Mouse (Mus musculus): ENCODE data around the gene Arl15. TPM values are rescaled to one million over a fixed set of nuclear protein-coding genes. Genes with fewer than 3 reads are reported as not detected.

The Arl15 gene
- polyA plus RNA-seq, 1 experiment from 2014 or later, result 4.9 TPM

DNA sequence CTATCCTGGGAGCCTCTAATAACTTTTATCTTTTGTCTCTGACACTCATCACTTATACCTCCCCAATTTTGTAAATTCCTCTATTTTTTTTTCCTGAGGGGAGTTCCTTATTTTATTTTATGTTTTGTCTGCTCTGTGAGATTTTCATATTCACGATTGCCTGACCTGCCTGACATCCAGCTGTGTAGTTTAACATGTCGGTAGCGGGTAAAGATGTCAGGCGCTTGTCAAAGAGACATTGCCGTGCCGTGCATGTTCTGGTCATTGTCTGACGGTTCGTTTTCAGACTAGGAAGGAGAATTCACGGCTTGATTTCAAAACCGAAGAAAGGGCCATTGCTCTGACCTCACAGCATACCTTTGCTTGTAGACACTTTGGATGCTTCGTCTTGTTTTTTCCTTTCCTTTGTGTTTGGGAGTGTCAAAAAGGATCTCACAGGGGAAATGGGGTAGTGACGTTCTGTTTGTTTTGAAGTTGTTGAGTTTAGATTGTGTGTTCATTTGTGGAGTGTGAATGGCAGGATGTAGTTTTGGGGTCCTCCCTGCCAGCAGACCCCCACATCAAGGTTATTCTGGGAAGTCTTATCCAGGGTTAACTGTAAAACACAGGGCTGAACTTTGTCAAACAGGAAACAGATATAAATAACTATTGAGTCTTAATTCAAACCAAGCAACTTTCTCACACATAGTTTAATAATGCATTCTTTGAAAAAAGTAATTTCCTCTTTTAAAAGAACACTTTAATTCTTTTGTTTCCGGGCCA is 60.4 kb downstream of the Arl15 start:
- no peaks in the 10 kb centered on the region for H3K9me3 ChIP-seq (ENCODE audit: control insufficient read depth)
- no peak for ATAC-seq
- no peaks in the 10 kb centered on the region for H3K36me3 ChIP-seq (ENCODE audit: control insufficient read depth, insufficient read depth)
- H3K27ac ChIP-seq (ENCODE audit: low read depth, low read length), result no peak overlapping the region
- H3K4me2 ChIP-seq (replicated peaks; ENCODE audit: low read depth), result no peak overlapping the region
- 74% methylated on average over 13 of the region's 13 CpGs for WGBS
- no peak overlapping the region for H3K4me3 ChIP-seq (ENCODE audit: low read depth, low read length)
- H3K9ac ChIP-seq (ENCODE audit: low read depth, low read length), result no peak overlapping the region
- no peak for TF ChIP-seq CTCF (IDR thresholded peaks at IDR 0.05; ENCODE audit: low read depth)
- no peaks in the 10 kb centered on the region for H3K4me1 ChIP-seq (replicated peaks; ENCODE audit: control insufficient read depth, insufficient read depth, low read length)
- H3K27me3 ChIP-seq (replicated peaks; ENCODE audit: control insufficient read depth, insufficient read depth, low read length), result no peaks in the 10 kb centered on the region

DNA sequence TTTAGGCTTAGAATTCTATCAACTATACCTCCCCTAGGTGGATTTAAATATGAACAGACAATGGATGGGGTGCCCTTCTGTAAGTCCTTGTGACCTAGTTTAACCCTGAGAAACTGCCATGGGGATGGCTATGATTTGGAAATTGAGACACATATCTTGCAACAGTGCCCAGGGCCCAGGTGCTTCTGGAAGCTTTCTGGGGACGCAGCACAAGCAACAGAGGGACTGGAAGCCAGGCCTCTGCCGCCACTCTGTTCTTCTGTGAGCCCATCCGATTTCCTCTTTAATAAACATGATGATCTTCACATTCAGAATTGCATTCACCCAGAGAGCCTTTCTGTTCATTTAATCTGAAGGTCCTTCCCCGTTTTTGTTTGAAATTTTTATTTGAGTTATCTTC is 62.6 kb downstream of the Arl15 start:
- 78% methylated on average over 4 of the region's 4 CpGs for WGBS
- ATAC-seq, result no peak

DNA sequence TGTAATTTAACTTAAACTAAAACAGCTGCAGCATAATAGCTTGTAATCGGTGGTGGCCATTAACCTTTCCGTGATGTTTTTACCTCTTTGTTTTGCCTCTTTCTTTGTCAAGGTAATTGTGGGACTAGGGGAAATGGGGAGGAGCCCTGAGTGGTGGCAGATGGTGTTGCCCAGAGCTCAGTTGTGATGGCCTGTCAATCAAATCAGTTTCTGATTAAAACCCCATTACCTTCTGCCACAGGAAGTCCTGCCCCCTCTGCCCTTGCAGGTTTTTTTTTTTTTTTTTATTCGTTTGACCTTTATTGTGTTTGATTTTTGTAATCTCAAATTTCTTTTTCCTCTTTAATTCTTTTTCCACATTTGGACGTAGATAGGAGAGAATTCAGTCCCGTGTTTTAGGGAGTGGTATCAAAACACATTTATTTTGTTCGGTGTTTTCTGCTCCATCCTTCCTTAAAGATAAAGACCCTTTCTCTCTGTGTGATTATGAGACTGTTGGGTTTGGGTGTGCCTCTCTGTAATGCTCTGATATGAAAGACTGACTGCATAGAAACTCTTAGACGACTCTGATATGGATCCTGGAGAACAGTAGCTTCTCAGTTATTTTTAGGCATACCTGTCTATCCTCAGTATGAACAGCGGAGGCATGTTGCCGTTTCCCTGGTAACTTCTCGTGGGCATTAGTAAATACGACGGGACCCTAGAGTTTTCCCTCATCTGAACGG is 64.5 kb downstream of the Arl15 start:
- no peak overlapping the region for H3K9ac ChIP-seq (ENCODE audit: low read depth, low read length)
- H3K36me3 ChIP-seq (ENCODE audit: control insufficient read depth, insufficient read depth), result no peaks in the 10 kb centered on the region
- TF ChIP-seq CTCF (IDR thresholded peaks at IDR 0.05; ENCODE audit: low read depth), result no peak
- ATAC-seq, result no peak
- no peaks in the 10 kb centered on the region for H3K27me3 ChIP-seq (replicated peaks; ENCODE audit: control insufficient read depth, insufficient read depth, low read length)
- H3K4me3 ChIP-seq (ENCODE audit: low read depth, low read length), result no peak overlapping the region
- no peak overlapping the region for H3K4me2 ChIP-seq (replicated peaks; ENCODE audit: low read depth)
- no peak overlapping the region for H3K27ac ChIP-seq (ENCODE audit: low read depth, low read length)
- H3K9me3 ChIP-seq (ENCODE audit: control insufficient read depth), result no peaks in the 10 kb centered on the region
- H3K4me1 ChIP-seq (replicated peaks; ENCODE audit: control insufficient read depth, insufficient read depth, low read length), result no peaks in the 10 kb centered on the region
- WGBS, result 70% methylated on average over 13 of the region's 13 CpGs

More for the DNA sequence above, 62.6 kb downstream of the Arl15 start:
- Histone ChIP-seq H3K4me3 (ENCODE audit: low read depth, low read length) (no peak overlapping the region), H3K36me3 (ENCODE audit: control insufficient read depth, insufficient read depth) (no peaks in the 10 kb centered on the region), H3K27me3 (replicated peaks; ENCODE audit: control insufficient read depth, insufficient read depth, low read length) (no peaks in the 10 kb centered on the region), H3K27ac (ENCODE audit: low read depth, low read length) (no peak overlapping the region), H3K4me2 (replicated peaks; ENCODE audit: low read depth) (no peak overlapping the region), H3K9ac (ENCODE audit: low read depth, low read length) (no peak overlapping the region), H3K9me3 (ENCODE audit: control insufficient read depth) (no peaks in the 10 kb centered on the region), H3K4me1 (replicated peaks; ENCODE audit: control insufficient read depth, insufficient read depth, low read length) (no peaks in the 10 kb centered on the region)
- no peak for TF ChIP-seq CTCF (IDR thresholded peaks at IDR 0.05; ENCODE audit: low read depth)

DNA sequence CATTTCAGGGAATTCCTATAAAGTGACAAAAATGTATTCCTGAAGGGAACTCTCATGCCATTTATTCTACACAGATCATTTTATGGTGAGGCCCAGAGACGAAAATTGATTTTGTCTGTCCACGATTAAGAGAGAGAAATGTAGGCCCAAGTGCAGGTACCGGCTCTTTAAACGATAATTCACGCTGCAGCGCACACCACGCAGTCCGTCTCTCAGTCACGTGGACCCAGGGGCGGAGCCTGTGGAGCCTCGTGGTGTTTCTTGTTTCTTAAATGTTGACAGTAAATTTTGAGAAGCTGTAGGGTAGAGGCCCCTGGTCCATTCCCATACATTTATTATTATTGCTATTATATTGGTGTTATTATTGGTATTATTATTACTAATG is 65.1 kb downstream of the Arl15 start:
- 87% methylated on average over 11 of the region's 11 CpGs for WGBS
- Histone ChIP-seq H3K4me2 (replicated peaks; ENCODE audit: low read depth) (no peak overlapping the region), H3K9me3 (ENCODE audit: control insufficient read depth) (no peaks in the 10 kb centered on the region), H3K27ac (ENCODE audit: low read depth, low read length) (no peak overlapping the region), H3K4me3 (ENCODE audit: low read depth, low read length) (no peak overlapping the region), H3K4me1 (replicated peaks; ENCODE audit: control insufficient read depth, insufficient read depth, low read length) (no peaks in the 10 kb centered on the region), H3K27me3 (replicated peaks; ENCODE audit: control insufficient read depth, insufficient read depth, low read length) (no peaks in the 10 kb centered on the region), H3K36me3 (ENCODE audit: control insufficient read depth, insufficient read depth) (no peaks in the 10 kb centered on the region), H3K9ac (ENCODE audit: low read depth, low read length) (no peak overlapping the region)
- no peak for ATAC-seq
- no peak for TF ChIP-seq CTCF (IDR thresholded peaks at IDR 0.05; ENCODE audit: low read depth)

DNA sequence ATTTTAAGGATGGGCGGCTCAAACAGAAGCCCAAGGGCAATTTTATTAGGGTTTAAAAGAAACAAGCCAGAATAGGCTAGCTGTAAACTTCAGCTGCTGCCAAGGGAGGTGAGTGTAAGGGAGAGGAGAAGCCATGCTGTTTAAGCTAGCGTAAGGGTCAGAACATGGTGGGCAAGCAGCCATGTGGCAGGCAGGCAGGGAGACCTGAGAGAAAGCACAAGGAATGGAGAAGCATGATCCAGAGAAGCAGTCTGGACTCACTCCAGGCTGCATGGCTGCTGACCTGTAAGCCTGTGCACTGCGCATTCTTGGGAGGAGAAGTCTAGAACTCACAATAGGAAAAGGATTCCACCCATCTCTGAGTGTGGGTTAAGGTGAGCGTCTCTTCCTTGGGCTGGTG is 66.5 kb downstream of the Arl15 start:
- no peak overlapping the region for H3K27ac ChIP-seq (ENCODE audit: low read depth, low read length)
- 85% methylated on average over 4 of the region's 4 CpGs for WGBS
- no peaks in the 10 kb centered on the region for H3K9me3 ChIP-seq (ENCODE audit: control insufficient read depth)
- no peak overlapping the region for H3K9ac ChIP-seq (ENCODE audit: low read depth, low read length)
- TF ChIP-seq CTCF (IDR thresholded peaks at IDR 0.05; ENCODE audit: low read depth), result no peak
- H3K27me3 ChIP-seq (replicated peaks; ENCODE audit: control insufficient read depth, insufficient read depth, low read length), result no peaks in the 10 kb centered on the region
- no peaks in the 10 kb centered on the region for H3K36me3 ChIP-seq (ENCODE audit: control insufficient read depth, insufficient read depth)
- ATAC-seq, result no peak
- H3K4me1 ChIP-seq (replicated peaks; ENCODE audit: control insufficient read depth, insufficient read depth, low read length), result no peaks in the 10 kb centered on the region
- no peak overlapping the region for H3K4me2 ChIP-seq (replicated peaks; ENCODE audit: low read depth)
- H3K4me3 ChIP-seq (ENCODE audit: low read depth, low read length), result no peak overlapping the region

DNA sequence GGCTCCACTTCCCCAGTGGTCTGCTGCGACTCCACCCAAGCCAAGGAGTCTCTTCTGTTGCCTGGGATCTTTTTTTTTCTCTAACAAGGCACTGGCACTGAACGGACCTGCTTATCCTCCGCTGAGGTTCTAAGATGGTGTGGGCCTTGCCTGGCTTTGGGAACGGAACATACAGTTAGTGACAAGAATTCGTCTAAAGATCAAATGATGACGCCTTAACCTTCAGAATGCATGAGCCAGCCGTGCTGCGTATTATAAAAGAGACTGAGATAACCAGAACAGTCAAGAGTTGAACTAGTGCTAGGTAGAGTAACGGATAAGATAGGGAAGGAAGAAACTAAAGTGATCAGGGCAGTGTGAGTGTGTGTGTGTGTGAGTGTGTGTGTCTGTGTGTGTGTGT is 66.9 kb downstream of the Arl15 start:
- H3K36me3 ChIP-seq (ENCODE audit: control insufficient read depth, insufficient read depth), result no peaks in the 10 kb centered on the region
- no peak overlapping the region for H3K4me3 ChIP-seq (ENCODE audit: low read depth, low read length)
- H3K27me3 ChIP-seq (replicated peaks; ENCODE audit: control insufficient read depth, insufficient read depth, low read length), result no peaks in the 10 kb centered on the region
- H3K4me2 ChIP-seq (replicated peaks; ENCODE audit: low read depth), result no peak overlapping the region
- WGBS, result 78% methylated on average over 9 of the region's 9 CpGs
- ATAC-seq, result no peak
- H3K9ac ChIP-seq (ENCODE audit: low read depth, low read length), result no peak overlapping the region
- no peak for TF ChIP-seq CTCF (IDR thresholded peaks at IDR 0.05; ENCODE audit: low read depth)
- no peaks in the 10 kb centered on the region for H3K4me1 ChIP-seq (replicated peaks; ENCODE audit: control insufficient read depth, insufficient read depth, low read length)
- no peaks in the 10 kb centered on the region for H3K9me3 ChIP-seq (ENCODE audit: control insufficient read depth)
- no peak overlapping the region for H3K27ac ChIP-seq (ENCODE audit: low read depth, low read length)

Data from intestine, postnatal 0 days (tissue).